Mouse (Mus musculus): ENCODE measurements at regions not wholly inside any gene's neighbourhood (a gene's known extent, or its start where the extent isn't known, plus 50 kb on each side); places are given as distances from the start of the nearest gene placed in this dataset.

GRCm38 (mm10) chr8:25306769-25307491 lies 482.8 kb upstream of the Adam5 start:
- Histone ChIP-seq H3K36me3 (ENCODE audit: control insufficient read depth, insufficient read depth, low read length) (no peaks in the 10 kb centered on the region), H3K9ac (ENCODE audit: low read length) (no peak overlapping the region), H3K9me3 (ENCODE audit: control insufficient read depth, low read length) (no peaks in the 10 kb centered on the region), H3K4me2 (ENCODE audit: low read depth, severe bottlenecking) (no peak overlapping the region), H3K27ac (replicated peaks; ENCODE audit: low read depth, low read length) (no peak overlapping the region), H3K27me3 (ENCODE audit: control insufficient read depth, insufficient read depth, low read length) (no peaks in the 10 kb centered on the region), H3K4me3 (ENCODE audit: low read depth, low read length) (no peak overlapping the region), H3K4me1 (ENCODE audit: control insufficient read depth, insufficient read depth, low read length) (peaks cover 8% of the 10 kb centered on the region; the same call in 1 of the 2 replicates)
- DNase-seq (ENCODE audit: low spot score) (no peak), ATAC-seq (ENCODE audit: insufficient number of reproducible peaks, low FRiP score, low TSS enrichment, low read depth) (no peak)
- 83% methylated on average over 15 of the region's 15 CpGs for WGBS

Data from limb, embryonic 11.5 days (tissue).